Mouse (Mus musculus) liver, postnatal 0 days (tissue): Measurements from ENCODE around the gene Abt1. TPM values are rescaled to one million over a fixed set of nuclear protein-coding genes. Genes with fewer than 3 reads are reported as not detected.

Experiments used
- ATAC-seq: fragments of 200-750 bp; cut with Nextera tagmentation; 2 replicates; pipeline ENCODE4 v1.8.0; 2017; ENCODE audit warnings: mild to moderate bottlenecking, moderate library complexity
- DNase-seq: peaks from one replicate; pipeline ENCODE4 v3.0.0-alpha.2; 2016
- H3K27ac ChIP-seq: fragments of 300-500 bp; sonication (generic); 2 replicates; pipeline ENCODE4 v1.5.1; 2014; ENCODE audit warnings: antibody characterized with exemption, moderate library complexity, mild to moderate bottlenecking, low read depth
- H3K27me3 ChIP-seq: fragments of 300-500 bp; sonication (generic); 2 replicates; pipeline ENCODE4 v1.6.1; 2014; ENCODE audit warnings: low read length, control low read depth, mixed read lengths; ENCODE audit not compliant: insufficient read depth
- H3K36me3 ChIP-seq: fragments of 300-500 bp; sonication (generic); replicated peaks from 2 replicates; pipeline ENCODE4 v1.6.1; 2014; ENCODE audit warnings: mild to moderate bottlenecking, control low read depth, low read length, moderate library complexity, mixed read lengths; ENCODE audit not compliant: insufficient read depth
- H3K4me1 ChIP-seq: fragments of 300-500 bp; sonication (generic); 2 replicates; pipeline ENCODE4 v1.6.1; 2014; ENCODE audit warnings: antibody characterized with exemption, mild to moderate bottlenecking, control low read depth; ENCODE audit not compliant: insufficient read depth
- H3K4me2 ChIP-seq: fragments of 300-500 bp; sonication (generic); 2 replicates; pipeline ENCODE4 v1.6.1; 2014; ENCODE audit warnings: low read depth, mild to moderate bottlenecking, low read length, moderate library complexity, mixed read lengths
- H3K4me3 ChIP-seq: fragments of 300-500 bp; sonication (generic); 2 replicates; pipeline ENCODE4 v1.5.1; 2014; ENCODE audit warnings: low read depth, low read length
- H3K9ac ChIP-seq: fragments of 300-500 bp; sonication (generic); replicated peaks from 2 replicates; pipeline ENCODE4 v1.6.1; 2014; ENCODE audit warnings: mild to moderate bottlenecking, moderate library complexity
- H3K9me3 ChIP-seq: fragments of 300-500 bp; sonication (generic); 2 replicates; pipeline ENCODE4 v1.6.1; 2016; ENCODE audit warnings: mild to moderate bottlenecking, control low read depth, low read length, mixed read lengths
- CTCF ChIP-seq: sonication (generic); IDR thresholded peaks from 2 replicates; pipeline ENCODE4 v1.5.1; 2016; ENCODE audit warnings: antibody characterized with exemption, low read depth
- EP300 ChIP-seq: IDR thresholded peaks from 2 replicates; pipeline ENCODE4 v1.6.1; 2016; ENCODE audit warnings: antibody characterized with exemption, low read depth, mild to moderate bottlenecking
- WGBS: fragments of 180-500 bp; shearing (Covaris S2); extraction: QIAGEN DNeasy Blood & Tissue Kit; methylation state at CpG from one replicate; pipeline ENCODE4 v1.1.7; 2014; ENCODE audit not compliant: insufficient replicate concordance; 5-methylcytosine and 5-hydroxymethylcytosine counted together
- polyA plus RNA-seq: library from polyadenylated mRNA; unstranded; fragments of >200 nt; fragmentation: Nextera tagmentation; extraction: Ambion mirVana; gene quantifications from 2 replicates; pipeline ENCODE4 v1.2.1, GENCODE M21; 2015

The Abt1 gene
- polyA plus RNA-seq, 1 experiment from 2014 or later: 4.8 TPM

DNA sequence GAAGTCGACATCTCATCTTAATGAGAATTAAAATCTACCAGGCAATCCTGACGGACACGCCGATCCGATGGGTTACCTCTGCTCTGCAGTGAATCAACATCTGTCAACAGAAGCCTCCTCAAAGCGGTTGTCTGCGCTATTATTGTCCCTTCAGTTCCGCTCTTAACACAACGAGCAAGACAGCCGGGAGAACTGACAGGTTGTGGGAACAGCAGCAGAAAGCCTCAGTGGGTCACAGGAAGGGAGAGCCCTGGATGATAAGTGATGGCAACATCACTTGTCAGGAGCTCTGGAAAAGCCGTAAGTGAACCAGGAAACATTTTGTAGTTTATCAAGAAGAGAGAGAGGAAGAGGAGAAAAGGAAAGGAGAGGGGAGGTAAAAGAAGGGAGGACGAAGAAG, 12.0 kb upstream of the Abt1 start:
- H3K4me2 ChIP-seq: peak overlapping the region; percentile 82
- H3K27me3 ChIP-seq: no peaks in the 10 kb centered on the region
- peak overlapping the region; percentile 65 for H3K9ac ChIP-seq
- ATAC-seq (no peak), DNase-seq (peak; percentile 33)
- peak overlapping the region; percentile 63 for H3K4me3 ChIP-seq
- 2% methylated on average over 12 of the region's 12 CpGs for WGBS
- no peaks in the 10 kb centered on the region for H3K36me3 ChIP-seq
- peaks cover 9% of the 10 kb centered on the region; the same call in 1 of the 2 replicates for H3K4me1 ChIP-seq
- no peaks in the 10 kb centered on the region for H3K9me3 ChIP-seq
- TF ChIP-seq CTCF (no peak), EP300 (no peak)
- H3K27ac ChIP-seq: peak overlapping the region; percentile 73

- Histone ChIP-seq H3K27ac (peak overlapping the region; percentile 73), H3K9me3 (no peaks in the 10 kb centered on the region), H3K4me2 (peak overlapping the region; percentile 82), H3K4me3 (peak overlapping the region; percentile 63), H3K27me3 (no peaks in the 10 kb centered on the region), H3K4me1 (peaks cover 9% of the 10 kb centered on the region; the same call in 1 of the 2 replicates), H3K9ac (peak overlapping the region; percentile 65), H3K36me3 (no peaks in the 10 kb centered on the region)
- TF ChIP-seq CTCF (no peak), EP300 (no peak)
- WGBS: 24% methylated on average over 4 of the region's 4 CpGs
- DNase-seq (no peak), ATAC-seq (no peak)
These were observed 11.6 kb upstream of the Abt1 start for GRCm38 (mm10) chr13:23435241-23435640.

DNA sequence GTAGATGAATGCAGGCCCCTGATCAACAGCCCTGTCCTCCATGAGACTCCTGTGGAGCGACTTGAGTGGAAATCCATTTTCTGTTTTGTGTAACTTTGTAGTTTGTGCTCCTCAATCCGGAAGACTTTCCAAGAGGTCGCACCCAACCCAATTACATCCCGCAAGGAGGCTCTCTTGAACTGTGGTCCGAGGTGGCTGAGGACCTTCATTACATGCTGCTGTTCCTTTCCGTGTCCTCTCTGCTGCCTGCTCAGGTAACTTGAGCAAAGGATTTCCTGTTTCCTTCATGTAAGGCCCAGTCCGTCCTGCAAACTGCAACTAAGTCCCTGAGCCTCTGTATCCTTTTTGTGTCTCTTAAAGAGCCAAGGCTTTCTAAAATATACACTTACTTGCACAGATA, 10.8 kb upstream of the Abt1 start:
- Histone ChIP-seq H3K27ac (no peak overlapping the region), H3K27me3 (no peaks in the 10 kb centered on the region), H3K4me1 (peaks cover 9% of the 10 kb centered on the region; the same call in 1 of the 2 replicates), H3K4me2 (no peak overlapping the region; the same call in 1 of the 2 replicates), H3K36me3 (no peaks in the 10 kb centered on the region), H3K4me3 (no peak overlapping the region), H3K9ac (no peak overlapping the region), H3K9me3 (no peaks in the 10 kb centered on the region)
- DNase-seq (no peak), ATAC-seq (no peak)
- WGBS: 40% methylated on average over 7 of the region's 7 CpGs
- no peak for TF ChIP-seq CTCF
- no peak for TF ChIP-seq EP300

DNA sequence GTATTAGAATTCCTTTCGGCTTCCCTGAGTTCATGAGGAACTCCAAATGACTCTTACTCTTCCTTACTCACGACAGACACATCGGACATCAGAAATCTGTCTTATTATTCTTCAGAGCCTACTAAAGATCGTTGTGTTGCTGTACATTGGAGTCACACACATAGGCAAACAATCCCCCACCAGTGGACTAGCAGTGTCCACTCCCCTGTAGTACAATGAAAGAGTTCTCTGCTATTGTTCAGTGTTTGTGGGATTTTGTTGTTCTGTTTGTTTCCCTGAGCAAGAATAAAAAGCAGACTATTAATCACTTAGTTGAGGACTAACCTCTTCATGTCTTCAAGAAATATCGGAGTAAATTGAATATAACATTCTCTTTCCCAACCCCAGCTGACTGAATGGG, 10.1 kb upstream of the Abt1 start:
- H3K4me3 ChIP-seq: no peak overlapping the region
- H3K4me1 ChIP-seq: peaks cover 9% of the 10 kb centered on the region; the same call in 1 of the 2 replicates
- H3K27me3 ChIP-seq: no peaks in the 10 kb centered on the region
- H3K4me2 ChIP-seq: peak overlapping the region; percentile 84
- ATAC-seq (no peak), DNase-seq (no peak)
- no peak for TF ChIP-seq CTCF
- TF ChIP-seq EP300: no peak
- H3K27ac ChIP-seq: no peak overlapping the region
- H3K9me3 ChIP-seq: no peaks in the 10 kb centered on the region
- 62% methylated on average over 5 of the region's 5 CpGs for WGBS
- H3K36me3 ChIP-seq: no peaks in the 10 kb centered on the region
- no peak overlapping the region for H3K9ac ChIP-seq

DNA sequence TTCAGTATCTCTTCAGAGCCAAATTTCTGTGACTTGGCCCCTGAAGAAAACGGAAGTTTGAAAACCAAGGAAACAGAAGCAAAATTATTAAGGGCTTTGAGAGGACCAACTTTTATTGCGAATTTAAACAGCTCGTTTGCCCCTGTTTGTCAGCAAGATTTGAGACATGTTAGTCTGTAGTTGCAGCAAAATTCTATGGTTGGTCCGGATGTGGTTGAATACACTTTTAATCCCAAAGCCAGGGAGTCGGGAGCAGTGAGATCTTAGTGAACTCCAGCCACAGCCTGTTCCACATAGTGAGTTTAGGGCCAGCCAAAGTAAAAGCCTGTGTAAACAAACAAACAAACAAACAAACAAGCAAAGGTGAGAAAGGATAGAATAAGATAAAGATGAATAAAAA, 9.5 kb upstream of the Abt1 start:
- peak overlapping the region; percentile 53 for H3K4me3 ChIP-seq
- TF ChIP-seq CTCF (no peak), EP300 (no peak)
- H3K4me1 ChIP-seq: peaks cover 9% of the 10 kb centered on the region; the same call in 1 of the 2 replicates
- H3K9ac ChIP-seq: peak overlapping the region; percentile 49
- ATAC-seq (no peak), DNase-seq (no peak)
- H3K27me3 ChIP-seq: no peaks in the 10 kb centered on the region
- peak overlapping the region; percentile 94 for H3K27ac ChIP-seq
- no peaks in the 10 kb centered on the region for H3K9me3 ChIP-seq
- peak overlapping the region; percentile 84 for H3K4me2 ChIP-seq
- 10% methylated on average over 5 of the region's 5 CpGs for WGBS
- no peaks in the 10 kb centered on the region for H3K36me3 ChIP-seq

DNA sequence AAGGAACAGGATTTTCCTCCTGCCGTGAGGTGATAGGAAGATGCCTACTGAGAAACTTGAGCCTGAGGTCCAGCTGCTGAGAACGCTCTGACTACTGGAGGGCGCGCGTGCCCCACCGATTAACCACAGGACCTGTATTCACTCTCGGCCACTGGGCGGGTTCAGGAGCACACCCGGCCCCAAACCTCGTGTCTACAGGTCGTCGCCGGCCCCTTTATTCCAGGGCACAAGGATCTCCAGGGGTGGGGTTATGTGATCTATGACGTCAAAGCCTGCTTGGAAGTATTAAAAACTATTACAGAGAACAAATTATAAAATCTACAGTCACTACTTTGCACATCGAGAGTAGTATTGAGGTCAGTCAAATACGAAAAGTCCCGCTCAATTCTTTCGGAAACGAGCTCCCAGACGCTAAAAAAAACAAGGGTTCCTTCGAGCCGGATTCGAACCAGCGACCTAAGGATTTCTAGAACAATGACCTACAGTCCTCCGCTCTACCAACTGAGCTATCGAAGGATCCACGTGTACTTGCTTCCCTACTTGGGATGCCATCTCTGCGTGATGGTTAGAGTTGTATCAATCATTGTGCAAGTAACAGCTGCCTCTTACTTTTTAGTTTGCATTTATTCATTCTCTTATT, 9.0 kb upstream of the Abt1 start:
- Histone ChIP-seq H3K36me3 (no peaks in the 10 kb centered on the region), H3K27ac (peak overlapping the region; percentile 94), H3K9ac (peak overlapping the region; percentile 78), H3K4me3 (peak overlapping the region; percentile 53), H3K4me2 (peak overlapping the region; percentile 84), H3K9me3 (no peaks in the 10 kb centered on the region), H3K27me3 (no peaks in the 10 kb centered on the region), H3K4me1 (peaks cover 9% of the 10 kb centered on the region; the same call in 1 of the 2 replicates)
- WGBS: under 1% methylated on average over 28 of the region's 28 CpGs
- TF ChIP-seq EP300: no peak
- TF ChIP-seq CTCF: peak; percentile 98
- DNase-seq (peak; percentile 95), ATAC-seq (peak; percentile 90)
